Mouse (Mus musculus): ENCODE measurements around the gene Ruvbl2.

GRCm38 (mm10) chr7:45467090-45467670, 29.3 kb upstream of the Ruvbl2 start:
- TF ChIP-seq GATA1 (IDR thresholded peaks at IDR 0.05; ENCODE audit: borderline replicate concordance, low read length), result no peak
- TF ChIP-seq FLI1 (IDR thresholded peaks at IDR 0.05; ENCODE audit: low read length), result no peak

Data from megakaryocyte, embryonic 14.5 days (primary cell).